Mouse (Mus musculus): ENCODE measurements around the gene Blmh. TPM values are rescaled to one million over a fixed set of nuclear protein-coding genes. Genes with fewer than 3 reads are reported as not detected.
A peak's percentile ranks its signal among the peaks of the same experiment; 100 is the strongest.

Blmh gene
- polyA plus RNA-seq, 1 experiment, result 26.4 TPM

DNA sequence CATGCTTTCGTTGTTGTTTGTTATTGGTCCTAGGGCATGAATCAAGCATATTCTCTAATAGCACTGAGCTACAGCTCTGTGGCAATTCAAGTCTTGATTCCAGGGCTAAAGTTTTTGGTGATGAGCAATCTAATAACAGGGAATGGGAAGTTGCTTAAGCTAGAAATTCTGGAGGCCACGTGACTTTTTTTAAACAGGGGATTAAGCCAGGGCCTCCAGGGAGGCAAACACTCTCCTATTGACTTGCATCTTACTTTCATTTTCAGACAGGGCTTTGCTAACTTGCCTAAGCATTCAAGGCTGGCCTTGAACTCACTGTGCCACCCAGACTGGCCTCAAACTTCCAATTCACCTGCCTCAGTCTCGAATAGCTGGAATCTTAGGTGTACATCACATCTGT lies 26.7 kb upstream of the Blmh start:
- H3K79me2 ChIP-seq (ENCODE audit: control insufficient read depth, insufficient read depth), result no peaks in the 10 kb centered on the region
- no peaks in the 10 kb centered on the region for H3K79me3 ChIP-seq (ENCODE audit: low read depth)
- no peak overlapping the region for H3K4me3 ChIP-seq (ENCODE audit: insufficient read depth, poor library complexity, severe bottlenecking)
- no peaks in the 10 kb centered on the region for H3K27me3 ChIP-seq (ENCODE audit: control insufficient read depth, insufficient read depth, insufficient read length)
- H3ac ChIP-seq (ENCODE audit: control insufficient read depth, insufficient read length, low read depth), result no peak overlapping the region
- TF ChIP-seq USF1 (IDR thresholded peaks at IDR 0.05; ENCODE audit: low read depth) (peak; percentile 95), FOSL1 (IDR thresholded peaks at IDR 0.05; ENCODE audit: insufficient read depth, low read length, poor library complexity, severe bottlenecking) (no peak), CTCF (IDR thresholded peaks at IDR 0.05; ENCODE audit: control insufficient read depth, insufficient read depth, insufficient read length) (no peak), MAX (IDR thresholded peaks at IDR 0.05) (no peak), CEBPB (IDR thresholded peaks at IDR 0.05; ENCODE audit: low read depth) (peak; percentile 70)
- no peaks in the 10 kb centered on the region for H3K36me3 ChIP-seq (ENCODE audit: control insufficient read depth, insufficient read depth)

DNA sequence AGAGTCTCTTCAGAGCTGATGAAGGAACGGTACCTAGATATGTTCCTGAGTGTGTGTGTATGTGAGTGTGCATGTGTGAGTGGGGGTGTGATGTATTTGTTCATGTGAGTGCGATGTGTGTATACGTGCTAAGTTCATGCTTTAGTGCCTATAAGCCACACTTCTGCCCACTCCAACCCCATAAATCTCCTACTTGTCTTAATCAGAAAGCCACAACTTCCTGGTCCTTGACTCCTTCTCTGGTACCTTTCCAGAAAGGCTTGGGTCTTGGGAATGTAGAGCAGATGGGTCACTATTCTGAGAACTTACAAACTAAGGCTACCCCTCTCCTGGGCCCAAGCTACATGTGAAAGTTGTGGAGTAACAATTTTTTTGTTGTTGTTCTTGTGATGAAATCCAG lies 25.9 kb upstream of the Blmh start:
- Histone ChIP-seq H3K79me3 (ENCODE audit: low read depth) (no peaks in the 10 kb centered on the region), H3ac (ENCODE audit: control insufficient read depth, insufficient read length, low read depth) (no peak overlapping the region), H3K4me3 (ENCODE audit: insufficient read depth, poor library complexity, severe bottlenecking) (no peak overlapping the region), H3K36me3 (ENCODE audit: control insufficient read depth, insufficient read depth) (no peaks in the 10 kb centered on the region), H3K79me2 (ENCODE audit: control insufficient read depth, insufficient read depth) (no peaks in the 10 kb centered on the region), H3K27me3 (ENCODE audit: control insufficient read depth, insufficient read depth, insufficient read length) (no peaks in the 10 kb centered on the region)
- no peak for TF ChIP-seq CEBPB (IDR thresholded peaks at IDR 0.05; ENCODE audit: low read depth)
- TF ChIP-seq MAX (IDR thresholded peaks at IDR 0.05), result no peak
- no peak for TF ChIP-seq FOSL1 (IDR thresholded peaks at IDR 0.05; ENCODE audit: insufficient read depth, low read length, poor library complexity, severe bottlenecking)
- TF ChIP-seq USF1 (IDR thresholded peaks at IDR 0.05; ENCODE audit: low read depth), result no peak
- no peak for TF ChIP-seq MYOD1 (IDR thresholded peaks at IDR 0.05; ENCODE audit: control insufficient read depth, insufficient read length, low read depth)
- no peak for TF ChIP-seq MYOG (IDR thresholded peaks at IDR 0.05; ENCODE audit: control insufficient read depth, extremely low read depth, insufficient read length)
- no peak for TF ChIP-seq CTCF (IDR thresholded peaks at IDR 0.05; ENCODE audit: control insufficient read depth, insufficient read depth, insufficient read length)

DNA sequence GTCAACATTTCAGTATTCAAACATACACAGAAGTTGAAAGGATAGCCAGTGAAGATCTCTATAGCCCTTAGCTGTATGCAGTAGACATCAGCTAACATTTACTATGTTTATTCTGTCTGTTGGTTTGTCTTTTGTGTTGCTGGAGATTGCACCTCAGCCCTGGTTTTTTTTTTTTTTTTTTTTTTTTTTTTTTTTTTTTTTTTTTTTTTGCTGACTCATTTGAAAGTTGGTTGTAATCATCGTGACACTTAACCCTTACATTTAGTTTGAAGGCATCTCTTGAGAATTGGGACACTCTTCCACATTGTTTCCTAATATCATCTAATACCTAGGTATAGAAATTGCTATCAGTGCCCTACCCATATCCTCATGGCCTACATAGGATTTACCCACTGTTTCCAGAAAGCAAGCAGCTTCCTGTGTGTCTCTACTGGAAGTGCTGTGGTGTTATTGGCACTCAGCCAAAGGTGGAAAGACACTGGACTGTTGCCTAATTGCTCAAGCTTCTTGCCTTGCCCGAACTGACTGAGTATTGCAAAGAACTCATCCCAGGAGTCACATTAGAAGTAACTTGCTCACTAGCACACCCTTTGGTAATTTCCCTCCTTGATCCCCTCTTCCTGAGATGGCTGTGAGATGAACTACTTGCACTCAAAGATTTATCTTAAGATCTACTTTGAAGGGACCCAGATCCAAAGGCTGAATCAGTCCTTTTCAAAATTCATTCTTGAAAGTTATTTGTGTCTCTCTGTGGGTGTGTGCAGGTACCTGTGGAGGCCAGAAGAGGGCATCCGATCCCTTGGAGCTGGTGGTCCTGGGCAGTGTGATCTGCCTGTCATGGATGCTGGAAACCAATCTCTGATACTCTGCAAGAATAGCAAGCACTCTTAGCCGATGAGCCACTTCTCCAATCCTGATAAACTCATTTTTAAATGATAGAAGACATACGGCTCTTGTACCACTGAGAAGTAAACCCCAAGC lies 24.6 kb upstream of the Blmh start:
- H3K27me3 ChIP-seq (ENCODE audit: control insufficient read depth, insufficient read depth, insufficient read length), result no peaks in the 10 kb centered on the region
- H3K4me3 ChIP-seq (ENCODE audit: insufficient read depth, poor library complexity, severe bottlenecking), result no peak overlapping the region
- H3ac ChIP-seq (ENCODE audit: control insufficient read depth, insufficient read length, low read depth), result no peak overlapping the region
- no peaks in the 10 kb centered on the region for H3K79me2 ChIP-seq (ENCODE audit: control insufficient read depth, insufficient read depth)
- H3K79me3 ChIP-seq (ENCODE audit: low read depth), result no peaks in the 10 kb centered on the region
- no peaks in the 10 kb centered on the region for H3K36me3 ChIP-seq (ENCODE audit: control insufficient read depth, insufficient read depth)
- peak; percentile 46 for TF ChIP-seq CTCF (IDR thresholded peaks at IDR 0.05; ENCODE audit: control insufficient read depth, insufficient read depth, insufficient read length)
- no peak for TF ChIP-seq FOSL1 (IDR thresholded peaks at IDR 0.05; ENCODE audit: insufficient read depth, low read length, poor library complexity, severe bottlenecking)
- no peak for TF ChIP-seq USF1 (IDR thresholded peaks at IDR 0.05; ENCODE audit: low read depth)
- TF ChIP-seq MYOD1 (IDR thresholded peaks at IDR 0.05; ENCODE audit: control insufficient read depth, insufficient read length, low read depth), result no peak
- TF ChIP-seq MYOG (IDR thresholded peaks at IDR 0.05; ENCODE audit: control insufficient read depth, extremely low read depth, insufficient read length), result no peak

DNA sequence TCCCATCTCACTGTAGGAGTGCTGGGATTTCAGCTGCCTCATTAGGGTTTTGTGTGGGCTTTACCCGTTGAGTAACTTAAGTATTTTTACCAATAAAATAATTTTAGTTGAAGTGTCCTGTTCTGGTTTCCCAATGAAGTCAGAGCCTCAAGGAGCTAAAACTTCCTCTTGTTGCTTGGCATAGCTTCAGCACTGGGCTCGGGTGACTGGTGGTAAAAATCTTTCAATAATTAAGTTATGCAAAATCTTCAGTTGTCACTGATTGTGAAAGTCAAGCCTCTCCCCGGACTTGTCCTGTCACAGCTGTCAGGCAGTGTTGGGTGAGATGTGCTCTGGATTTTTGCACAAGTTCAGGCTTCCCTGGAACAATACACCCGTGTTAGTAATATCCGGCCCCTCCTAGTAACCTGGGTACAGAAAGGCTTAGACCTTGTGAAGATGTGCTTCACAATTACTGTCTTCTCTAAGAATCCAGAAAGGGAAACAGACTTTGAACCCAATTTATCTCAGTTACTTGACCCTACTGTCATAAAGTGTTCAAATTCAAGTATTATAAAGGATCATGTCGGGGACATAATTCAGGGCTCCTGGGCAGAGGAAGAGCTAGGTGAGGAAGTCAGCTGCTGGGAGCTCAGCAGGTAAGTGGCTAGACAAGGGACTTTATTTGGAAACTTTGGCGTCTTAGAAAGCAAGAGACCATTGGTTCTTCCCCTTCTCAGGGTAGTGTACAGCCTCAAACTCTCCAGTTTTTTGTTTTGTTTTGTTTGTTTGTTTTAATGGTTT lies 22.8 kb upstream of the Blmh start, which contains the start of gene Tmigd1:
TSS of gene Tmigd1 (plus strand) at position 581 of the 783 bp plus-strand sequence.
- Histone ChIP-seq H3ac (ENCODE audit: control insufficient read depth, insufficient read length, low read depth) (no peak within 1 kb of the TSS), H3K79me2 (ENCODE audit: control insufficient read depth, insufficient read depth) (no peaks in the 10 kb centered on the region), H3K36me3 (ENCODE audit: control insufficient read depth, insufficient read depth) (no peaks in the 10 kb centered on the region), H3K27me3 (ENCODE audit: control insufficient read depth, insufficient read depth, insufficient read length) (no peaks in the 10 kb centered on the region), H3K4me3 (ENCODE audit: insufficient read depth, poor library complexity, severe bottlenecking) (no peak within 1 kb of the TSS), H3K79me3 (ENCODE audit: low read depth) (no peaks in the 10 kb centered on the region)
- TF ChIP-seq MYOG (IDR thresholded peaks at IDR 0.05; ENCODE audit: control insufficient read depth, extremely low read depth, insufficient read length) (no peak), FOSL1 (IDR thresholded peaks at IDR 0.05; ENCODE audit: insufficient read depth, low read length, poor library complexity, severe bottlenecking) (no peak), USF1 (IDR thresholded peaks at IDR 0.05; ENCODE audit: low read depth) (no peak), MAX (IDR thresholded peaks at IDR 0.05) (no peak), CTCF (IDR thresholded peaks at IDR 0.05; ENCODE audit: control insufficient read depth, insufficient read depth, insufficient read length) (no peak), MYOD1 (IDR thresholded peaks at IDR 0.05; ENCODE audit: control insufficient read depth, insufficient read length, low read depth) (no peak), CEBPB (IDR thresholded peaks at IDR 0.05; ENCODE audit: low read depth) (no peak)

DNA sequence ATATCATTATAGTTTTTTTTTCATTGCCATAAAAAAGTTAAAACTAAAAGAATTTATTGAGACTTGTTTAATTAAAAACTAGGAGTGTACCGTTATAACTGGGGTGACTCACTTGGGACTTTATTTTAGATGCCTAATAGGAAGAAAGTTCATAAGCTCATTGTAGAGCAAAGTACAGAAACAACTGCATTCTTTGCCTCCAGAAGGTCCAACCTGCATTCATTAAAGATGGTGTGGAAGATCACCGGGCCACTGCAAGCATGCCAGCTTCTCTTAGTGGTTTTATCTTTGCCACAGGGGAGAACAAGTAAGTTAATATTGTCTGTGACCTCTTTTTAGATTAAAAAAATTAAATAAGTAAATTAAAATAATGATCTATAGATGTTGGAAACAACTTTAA lies 20.3 kb upstream of the Blmh start:
- Histone ChIP-seq H3K79me3 (ENCODE audit: low read depth) (no peaks in the 10 kb centered on the region), H3ac (ENCODE audit: control insufficient read depth, insufficient read length, low read depth) (no peak overlapping the region), H3K4me3 (ENCODE audit: insufficient read depth, poor library complexity, severe bottlenecking) (no peak overlapping the region), H3K36me3 (ENCODE audit: control insufficient read depth, insufficient read depth) (no peaks in the 10 kb centered on the region), H3K79me2 (ENCODE audit: control insufficient read depth, insufficient read depth) (no peaks in the 10 kb centered on the region), H3K27me3 (ENCODE audit: control insufficient read depth, insufficient read depth, insufficient read length) (no peaks in the 10 kb centered on the region)
- TF ChIP-seq USF1 (IDR thresholded peaks at IDR 0.05; ENCODE audit: low read depth) (no peak), MYOD1 (IDR thresholded peaks at IDR 0.05; ENCODE audit: control insufficient read depth, insufficient read length, low read depth) (no peak), MAX (IDR thresholded peaks at IDR 0.05) (no peak), CEBPB (IDR thresholded peaks at IDR 0.05; ENCODE audit: low read depth) (no peak), FOSL1 (IDR thresholded peaks at IDR 0.05; ENCODE audit: insufficient read depth, low read length, poor library complexity, severe bottlenecking) (no peak), MYOG (IDR thresholded peaks at IDR 0.05; ENCODE audit: control insufficient read depth, extremely low read depth, insufficient read length) (no peak), CTCF (IDR thresholded peaks at IDR 0.05; ENCODE audit: control insufficient read depth, insufficient read depth, insufficient read length) (no peak)

Measured in C2C12 (cell line).